Mouse (Mus musculus): ENCODE data around the gene Ddx52. TPM values are rescaled to one million over a fixed set of nuclear protein-coding genes. Genes with fewer than 3 reads are reported as not detected.

Gene Ddx52
- polyA plus RNA-seq, 1 experiment from 2014 or later = 60.5 TPM

GRCm38 (mm10) chr11:83913824-83914311 lies 28.0 kb upstream of the Ddx52 start:
- Histone ChIP-seq H3K27me3 (ENCODE audit: control insufficient read depth, insufficient read depth, low read length) (no peaks in the 10 kb centered on the region), H3K4me1 (ENCODE audit: control insufficient read depth, insufficient read depth, low read length) (no peaks in the 10 kb centered on the region), H3K9ac (replicated peaks; ENCODE audit: low read length) (no peak overlapping the region), H3K4me2 (ENCODE audit: low read depth, low read length) (no peak overlapping the region), H3K4me3 (ENCODE audit: low read depth, low read length) (no peak overlapping the region), H3K27ac (replicated peaks; ENCODE audit: low read depth, low read length) (no peak overlapping the region), H3K36me3 (replicated peaks; ENCODE audit: control insufficient read depth, insufficient read depth, low read depth, low read length) (no peaks in the 10 kb centered on the region), H3K9me3 (replicated peaks; ENCODE audit: control insufficient read depth, low read length) (no peaks in the 10 kb centered on the region)
- no peak for ATAC-seq (replicated peaks; ENCODE audit: insufficient number of reproducible peaks, low FRiP score, low TSS enrichment, low read depth)
- no peak for DNase-seq (ENCODE audit: low spot score)
- 72% methylated on average over 8 of the region's 8 CpGs for WGBS

DNA sequence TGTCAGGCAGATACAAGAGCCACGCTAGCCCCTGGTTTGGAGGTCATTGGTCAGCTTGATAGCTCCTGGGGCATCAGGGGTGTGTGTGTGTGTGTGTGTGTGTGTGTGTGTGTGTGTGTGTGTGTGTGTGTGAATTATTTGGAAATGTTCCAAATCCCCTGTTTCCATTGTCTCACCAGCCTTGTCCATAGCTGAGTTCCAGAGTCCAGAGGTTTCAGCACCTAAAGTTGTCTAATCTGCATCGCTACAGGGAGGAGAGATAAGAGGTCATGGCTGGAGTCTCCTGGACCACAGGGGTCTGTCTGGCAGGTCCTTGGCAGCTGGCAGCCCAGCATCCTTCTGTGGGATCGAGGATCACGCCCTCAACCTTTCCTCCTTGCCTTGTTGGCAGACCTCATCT lies 27.4 kb upstream of the Ddx52 start:
- Histone ChIP-seq H3K9me3 (replicated peaks; ENCODE audit: control insufficient read depth, low read length) (no peaks in the 10 kb centered on the region), H3K36me3 (replicated peaks; ENCODE audit: control insufficient read depth, insufficient read depth, low read depth, low read length) (no peaks in the 10 kb centered on the region), H3K9ac (replicated peaks; ENCODE audit: low read length) (no peak overlapping the region), H3K27ac (replicated peaks; ENCODE audit: low read depth, low read length) (no peak overlapping the region), H3K27me3 (ENCODE audit: control insufficient read depth, insufficient read depth, low read length) (no peaks in the 10 kb centered on the region), H3K4me3 (ENCODE audit: low read depth, low read length) (no peak overlapping the region), H3K4me1 (ENCODE audit: control insufficient read depth, insufficient read depth, low read length) (no peaks in the 10 kb centered on the region), H3K4me2 (ENCODE audit: low read depth, low read length) (no peak overlapping the region)
- DNase-seq (ENCODE audit: low spot score) (no peak), ATAC-seq (replicated peaks; ENCODE audit: insufficient number of reproducible peaks, low FRiP score, low TSS enrichment, low read depth) (no peak)
- 86% methylated on average over 4 of the region's 4 CpGs for WGBS

- no peak overlapping the region for H3K9ac ChIP-seq (replicated peaks; ENCODE audit: low read length)
- ATAC-seq (replicated peaks; ENCODE audit: insufficient number of reproducible peaks, low FRiP score, low TSS enrichment, low read depth) (no peak), DNase-seq (ENCODE audit: low spot score) (no peak)
- H3K4me1 ChIP-seq (ENCODE audit: control insufficient read depth, insufficient read depth, low read length) = no peaks in the 10 kb centered on the region
- H3K27ac ChIP-seq (replicated peaks; ENCODE audit: low read depth, low read length) = no peak overlapping the region
- H3K27me3 ChIP-seq (ENCODE audit: control insufficient read depth, insufficient read depth, low read length) = no peaks in the 10 kb centered on the region
- H3K9me3 ChIP-seq (replicated peaks; ENCODE audit: control insufficient read depth, low read length) = no peaks in the 10 kb centered on the region
- H3K36me3 ChIP-seq (replicated peaks; ENCODE audit: control insufficient read depth, insufficient read depth, low read depth, low read length) = no peaks in the 10 kb centered on the region
- no peak overlapping the region for H3K4me3 ChIP-seq (ENCODE audit: low read depth, low read length)
- H3K4me2 ChIP-seq (ENCODE audit: low read depth, low read length) = no peak overlapping the region
- WGBS = 59% methylated on average over 2 of the region's 2 CpGs
Measured at GRCm38 (mm10) chr11:83922600-83922999, 19.3 kb upstream of the Ddx52 start.

GRCm38 (mm10) chr11:83927097-83927496 lies 14.8 kb upstream of the Ddx52 start:
- Histone ChIP-seq H3K9me3 (replicated peaks; ENCODE audit: control insufficient read depth, low read length) (no peaks in the 10 kb centered on the region), H3K4me3 (ENCODE audit: low read depth, low read length) (no peak overlapping the region), H3K9ac (replicated peaks; ENCODE audit: low read length) (no peak overlapping the region), H3K36me3 (replicated peaks; ENCODE audit: control insufficient read depth, insufficient read depth, low read depth, low read length) (no peaks in the 10 kb centered on the region), H3K27ac (replicated peaks; ENCODE audit: low read depth, low read length) (no peak overlapping the region), H3K27me3 (ENCODE audit: control insufficient read depth, insufficient read depth, low read length) (no peaks in the 10 kb centered on the region), H3K4me1 (ENCODE audit: control insufficient read depth, insufficient read depth, low read length) (no peaks in the 10 kb centered on the region), H3K4me2 (ENCODE audit: low read depth, low read length) (no peak overlapping the region)
- no peak for ATAC-seq (replicated peaks; ENCODE audit: insufficient number of reproducible peaks, low FRiP score, low TSS enrichment, low read depth)
- WGBS = 54% methylated on average over 3 of the region's 3 CpGs
- DNase-seq (ENCODE audit: low spot score) = peak; percentile 29

- Histone ChIP-seq H3K9ac (replicated peaks; ENCODE audit: low read length) (no peak overlapping the region), H3K27me3 (ENCODE audit: control insufficient read depth, insufficient read depth, low read length) (no peaks in the 10 kb centered on the region), H3K9me3 (replicated peaks; ENCODE audit: control insufficient read depth, low read length) (no peaks in the 10 kb centered on the region), H3K4me3 (ENCODE audit: low read depth, low read length) (no peak overlapping the region), H3K27ac (replicated peaks; ENCODE audit: low read depth, low read length) (no peak overlapping the region), H3K4me2 (ENCODE audit: low read depth, low read length) (no peak overlapping the region), H3K36me3 (replicated peaks; ENCODE audit: control insufficient read depth, insufficient read depth, low read depth, low read length) (no peaks in the 10 kb centered on the region), H3K4me1 (ENCODE audit: control insufficient read depth, insufficient read depth, low read length) (no peaks in the 10 kb centered on the region)
- ATAC-seq (replicated peaks; ENCODE audit: insufficient number of reproducible peaks, low FRiP score, low TSS enrichment, low read depth) = no peak
- DNase-seq (ENCODE audit: low spot score) = no peak
- WGBS = 79% methylated on average over 10 of the region's 10 CpGs
Measured at GRCm38 (mm10) chr11:83932506-83933106, 9.3 kb upstream of the Ddx52 start.

DNA sequence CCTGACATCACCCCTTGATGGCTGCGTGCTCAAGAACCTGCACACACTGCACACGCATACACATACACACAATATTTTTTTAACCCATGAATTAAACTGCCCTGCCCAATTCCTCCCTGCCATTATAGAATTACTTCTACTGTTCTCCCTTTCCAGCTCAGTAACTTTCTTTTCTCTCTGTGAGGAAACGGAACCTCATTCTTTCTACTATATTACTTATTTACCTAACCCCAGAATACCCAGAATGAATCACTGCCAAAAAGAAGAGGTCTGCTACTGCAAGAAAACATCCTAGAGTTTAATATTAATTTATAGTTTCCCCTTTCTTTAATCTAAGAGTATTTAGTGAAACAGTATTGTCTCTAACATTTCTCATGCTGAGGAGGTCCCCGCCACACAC lies 8.5 kb upstream of the Ddx52 start:
- Histone ChIP-seq H3K9me3 (replicated peaks; ENCODE audit: control insufficient read depth, low read length) (no peaks in the 10 kb centered on the region), H3K27me3 (ENCODE audit: control insufficient read depth, insufficient read depth, low read length) (no peaks in the 10 kb centered on the region), H3K4me1 (ENCODE audit: control insufficient read depth, insufficient read depth, low read length) (no peaks in the 10 kb centered on the region), H3K4me2 (ENCODE audit: low read depth, low read length) (no peak overlapping the region), H3K9ac (replicated peaks; ENCODE audit: low read length) (no peak overlapping the region), H3K27ac (replicated peaks; ENCODE audit: low read depth, low read length) (no peak overlapping the region), H3K4me3 (ENCODE audit: low read depth, low read length) (no peak overlapping the region), H3K36me3 (replicated peaks; ENCODE audit: control insufficient read depth, insufficient read depth, low read depth, low read length) (no peaks in the 10 kb centered on the region)
- 88% methylated on average over 4 of the region's 4 CpGs for WGBS
- ATAC-seq (replicated peaks; ENCODE audit: insufficient number of reproducible peaks, low FRiP score, low TSS enrichment, low read depth) (no peak), DNase-seq (ENCODE audit: low spot score) (no peak)

GRCm38 (mm10) chr11:83935986-83936665 lies 5.7 kb upstream of the Ddx52 start:
- Histone ChIP-seq H3K36me3 (replicated peaks; ENCODE audit: control insufficient read depth, insufficient read depth, low read depth, low read length) (no peaks in the 10 kb centered on the region), H3K4me1 (ENCODE audit: control insufficient read depth, insufficient read depth, low read length) (no peaks in the 10 kb centered on the region), H3K4me2 (ENCODE audit: low read depth, low read length) (no peak overlapping the region), H3K27ac (replicated peaks; ENCODE audit: low read depth, low read length) (no peak overlapping the region), H3K4me3 (ENCODE audit: low read depth, low read length) (no peak overlapping the region), H3K9ac (replicated peaks; ENCODE audit: low read length) (no peak overlapping the region), H3K9me3 (replicated peaks; ENCODE audit: control insufficient read depth, low read length) (no peaks in the 10 kb centered on the region), H3K27me3 (ENCODE audit: control insufficient read depth, insufficient read depth, low read length) (no peaks in the 10 kb centered on the region)
- ATAC-seq (replicated peaks; ENCODE audit: insufficient number of reproducible peaks, low FRiP score, low TSS enrichment, low read depth) (no peak), DNase-seq (ENCODE audit: low spot score) (peak; percentile 87)
- WGBS = 20% methylated on average over 7 of the region's 7 CpGs

DNA sequence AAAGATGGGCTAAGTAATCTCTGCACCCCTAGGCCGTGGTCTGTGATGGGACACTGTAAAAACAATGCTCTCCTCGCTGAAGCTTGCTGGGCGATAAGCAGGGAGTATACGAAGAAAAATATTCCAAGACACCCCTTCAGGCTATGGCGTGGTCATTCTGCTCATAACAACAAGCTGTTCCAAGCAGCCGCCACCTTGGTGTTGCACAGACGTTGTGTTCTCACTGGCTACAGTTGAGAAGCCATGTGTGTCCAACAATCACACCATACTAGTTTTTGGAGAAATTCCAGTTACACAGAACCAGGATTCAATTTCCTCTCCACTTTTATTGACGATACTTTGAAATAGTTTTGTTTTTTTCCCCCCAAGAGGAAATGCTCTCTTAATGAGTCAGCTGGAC lies 3.3 kb upstream of the Ddx52 start:
- Histone ChIP-seq H3K27me3 (ENCODE audit: control insufficient read depth, insufficient read depth, low read length) (no peaks in the 10 kb centered on the region), H3K27ac (replicated peaks; ENCODE audit: low read depth, low read length) (no peak overlapping the region), H3K9ac (replicated peaks; ENCODE audit: low read length) (no peak overlapping the region), H3K4me3 (ENCODE audit: low read depth, low read length) (no peak overlapping the region), H3K9me3 (replicated peaks; ENCODE audit: control insufficient read depth, low read length) (no peaks in the 10 kb centered on the region), H3K4me1 (ENCODE audit: control insufficient read depth, insufficient read depth, low read length) (no peaks in the 10 kb centered on the region), H3K4me2 (ENCODE audit: low read depth, low read length) (no peak overlapping the region), H3K36me3 (replicated peaks; ENCODE audit: control insufficient read depth, insufficient read depth, low read depth, low read length) (no peaks in the 10 kb centered on the region)
- 81% methylated on average over 8 of the region's 8 CpGs for WGBS
- no peak for DNase-seq (ENCODE audit: low spot score)
- ATAC-seq (replicated peaks; ENCODE audit: insufficient number of reproducible peaks, low FRiP score, low TSS enrichment, low read depth) = no peak

Measured in embryonic facial prominence, embryonic 11.5 days (tissue).